Mouse (Mus musculus) stomach, embryonic 14.5 days (tissue): ENCODE data around the gene Ltbp4. TPM values are rescaled to one million over a fixed set of nuclear protein-coding genes. Genes with fewer than 3 reads are reported as not detected.
A peak's percentile ranks its signal among the peaks of the same experiment; 100 is the strongest.

Source experiments
- ATAC-seq: fragments of 200-750 bp; cut with Nextera tagmentation; 2 replicates; pipeline ENCODE4 v1.8.0; 2017; ENCODE audit warnings: low read depth, moderate TSS enrichment; ENCODE audit not compliant: insufficient number of reproducible peaks, insufficient read depth, low FRiP score
- H3K27ac ChIP-seq: fragments of 300-500 bp; sonication (generic); 2 replicates; pipeline ENCODE4 v1.5.1; 2014; ENCODE audit warnings: mild to moderate bottlenecking, low read length, moderate library complexity, mixed read lengths
- H3K27me3 ChIP-seq: fragments of 300-500 bp; sonication (generic); 2 replicates; pipeline ENCODE4 v1.6.1; 2014; ENCODE audit warnings: low read length, control low read depth, mixed read lengths; ENCODE audit not compliant: control insufficient read depth, insufficient read depth
- H3K36me3 ChIP-seq: fragments of 300-500 bp; sonication (generic); 2 replicates; pipeline ENCODE4 v1.6.1; 2014; ENCODE audit warnings: mild to moderate bottlenecking, control low read depth, low read length, moderate library complexity, mixed read lengths; ENCODE audit not compliant: control insufficient read depth, insufficient read depth
- H3K4me1 ChIP-seq: fragments of 300-500 bp; sonication (generic); 2 replicates; pipeline ENCODE4 v1.6.1; 2014; ENCODE audit warnings: low read length, control low read depth, mixed read lengths; ENCODE audit not compliant: control insufficient read depth, insufficient read depth
- H3K4me2 ChIP-seq: fragments of 300-500 bp; sonication (generic); replicated peaks from 2 replicates; pipeline ENCODE4 v1.6.1; 2014; ENCODE audit warnings: low read depth, low read length, control low read depth
- H3K4me3 ChIP-seq: fragments of 300-500 bp; sonication (generic); 2 replicates; pipeline ENCODE4 v1.5.1; 2014; ENCODE audit warnings: low read depth, low read length, control low read depth
- H3K9ac ChIP-seq: fragments of 300-500 bp; sonication (generic); replicated peaks from 2 replicates; pipeline ENCODE4 v1.6.1; 2014; ENCODE audit warnings: low read depth, mild to moderate bottlenecking, control low read depth, low read length, moderate library complexity, mixed read lengths
- H3K9me3 ChIP-seq: fragments of 300-500 bp; sonication (generic); 2 replicates; pipeline ENCODE4 v1.6.1; 2016; ENCODE audit warnings: low read depth, low read length, control low read depth; ENCODE audit not compliant: control insufficient read depth
- WGBS: fragments of 180-500 bp; shearing (Covaris S2); extraction: QIAGEN DNeasy Blood & Tissue Kit; methylation state at CpG from one replicate; pipeline ENCODE4 v1.1.7; 2014; 5-methylcytosine and 5-hydroxymethylcytosine counted together
- polyA plus RNA-seq: library from polyadenylated mRNA; unstranded; fragments of >200 nt; fragmentation: Nextera tagmentation; extraction: Ambion mirVana; gene quantifications from 2 replicates; pipeline ENCODE4 v1.2.1, GENCODE M21; 2014

Ltbp4 gene
- polyA plus RNA-seq, result 178 and 189 TPM in 2 replicates

DNA sequence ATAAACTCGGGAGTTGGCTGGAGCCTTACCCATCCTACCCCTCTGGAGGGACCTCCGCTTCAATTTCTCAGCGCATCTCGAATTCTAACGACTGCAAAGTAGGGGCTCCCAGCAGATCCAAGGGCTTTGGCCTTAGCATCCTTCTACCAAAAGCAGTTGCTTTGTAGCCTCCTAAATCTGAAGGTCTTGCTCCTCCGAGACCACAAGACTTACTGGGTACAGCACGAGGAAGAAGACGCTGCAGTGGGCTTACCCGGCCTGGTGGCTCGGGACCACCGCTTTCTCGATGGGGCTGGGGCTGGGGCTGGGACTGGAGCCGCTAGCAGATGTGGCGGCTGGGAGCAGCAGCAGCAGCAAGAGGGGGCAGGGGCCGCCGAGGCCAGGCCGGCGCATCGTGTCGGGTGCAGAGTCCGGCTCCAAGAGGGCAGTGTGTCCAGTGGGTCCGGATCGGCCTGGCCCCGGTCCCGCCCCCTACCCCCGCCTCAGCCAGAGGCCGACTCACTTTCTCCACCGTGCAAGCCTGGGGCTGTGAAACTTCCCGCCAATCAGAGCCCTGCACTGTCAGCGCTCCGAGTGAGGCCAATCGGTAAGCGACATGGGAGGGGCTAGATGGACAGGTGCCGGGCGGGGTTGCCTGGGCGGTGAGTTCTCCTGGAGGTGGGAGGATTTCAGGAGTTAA is at the start of gene Ltbp4:
Ltbp4 (minus strand) TSS at position 518 of the 679 bp plus-strand sequence.
- Histone ChIP-seq H3K4me2 (peak within 1 kb of the TSS; percentile 75), H3K27me3 (peaks cover 3% of the 10 kb centered on the region; the same call in 1 of the 2 replicates), H3K36me3 (no peaks in the 10 kb centered on the region; the same call in none of the 2 replicates), H3K4me1 (peaks cover 25% of the 10 kb centered on the region; the same call in 1 of the 2 replicates), H3K4me3 (peak within 1 kb of the TSS; percentile 39), H3K9me3 (no peaks in the 10 kb centered on the region), H3K9ac (peak within 1 kb of the TSS; percentile 33; the same call in 1 of the 2 replicates), H3K27ac (peak within 1 kb of the TSS; percentile 63; the same call in 1 of the 2 replicates)
- 1% methylated on average over 35 of the region's 36 CpGs for WGBS
- ATAC-seq, result peak; percentile 56

DNA sequence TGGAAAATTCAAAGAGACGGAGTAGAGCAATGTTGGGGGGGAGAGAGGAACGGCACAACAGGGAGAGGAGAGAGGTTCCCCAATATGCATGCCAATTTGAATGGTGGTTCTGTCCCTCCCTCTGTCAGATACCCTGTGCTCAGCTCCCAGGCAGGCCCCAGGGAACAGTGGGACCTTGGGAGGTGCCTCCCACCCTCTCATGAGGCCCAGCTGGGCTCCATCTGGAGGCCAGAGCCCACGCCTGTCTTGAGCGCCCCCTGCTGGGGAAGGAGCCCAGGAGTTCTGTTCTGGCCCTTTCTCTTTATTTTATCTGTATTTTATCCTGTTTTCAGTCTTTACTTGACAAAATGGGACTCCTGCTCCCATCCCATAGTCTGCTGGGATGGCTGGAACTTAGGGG is 47.2 kb upstream of the Ltbp4 start:
- peak; percentile 42; the same call in 1 of the 2 replicates for ATAC-seq
- Histone ChIP-seq H3K27ac (no peak overlapping the region), H3K4me1 (peaks cover 3% of the 10 kb centered on the region), H3K4me2 (no peak overlapping the region), H3K9me3 (no peaks in the 10 kb centered on the region), H3K36me3 (no peaks in the 10 kb centered on the region), H3K9ac (no peak overlapping the region), H3K4me3 (no peak overlapping the region), H3K27me3 (no peaks in the 10 kb centered on the region)
- WGBS, result 37% methylated on average over 4 of the region's 4 CpGs

DNA sequence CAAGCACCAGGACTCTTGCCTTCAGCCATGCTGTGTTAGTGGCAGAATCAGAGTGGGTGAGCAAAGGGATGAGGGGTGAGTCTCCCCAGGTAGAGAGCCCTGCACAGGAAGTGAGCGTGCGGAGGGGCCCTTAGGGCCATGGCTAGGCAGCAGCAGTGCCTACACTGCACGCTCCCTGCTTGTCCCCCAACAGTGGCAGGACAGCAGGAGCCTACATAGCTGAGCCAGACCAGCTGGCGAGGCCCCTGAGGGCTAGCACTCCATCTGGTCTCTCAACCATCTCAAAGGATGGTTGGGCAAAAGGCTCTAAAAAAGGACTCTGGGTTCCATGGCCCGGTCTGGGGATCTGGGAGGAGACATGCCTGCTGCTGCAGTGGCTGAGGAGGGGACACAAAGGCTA is 46.6 kb upstream of the Ltbp4 start:
- H3K9me3 ChIP-seq, result no peaks in the 10 kb centered on the region
- no peak overlapping the region for H3K27ac ChIP-seq
- peaks cover 3% of the 10 kb centered on the region for H3K4me1 ChIP-seq
- H3K27me3 ChIP-seq, result no peaks in the 10 kb centered on the region
- no peaks in the 10 kb centered on the region for H3K36me3 ChIP-seq
- ATAC-seq, result no peak
- no peak overlapping the region for H3K9ac ChIP-seq
- H3K4me2 ChIP-seq, result no peak overlapping the region
- 70% methylated on average over 5 of the region's 5 CpGs for WGBS
- no peak overlapping the region for H3K4me3 ChIP-seq

DNA sequence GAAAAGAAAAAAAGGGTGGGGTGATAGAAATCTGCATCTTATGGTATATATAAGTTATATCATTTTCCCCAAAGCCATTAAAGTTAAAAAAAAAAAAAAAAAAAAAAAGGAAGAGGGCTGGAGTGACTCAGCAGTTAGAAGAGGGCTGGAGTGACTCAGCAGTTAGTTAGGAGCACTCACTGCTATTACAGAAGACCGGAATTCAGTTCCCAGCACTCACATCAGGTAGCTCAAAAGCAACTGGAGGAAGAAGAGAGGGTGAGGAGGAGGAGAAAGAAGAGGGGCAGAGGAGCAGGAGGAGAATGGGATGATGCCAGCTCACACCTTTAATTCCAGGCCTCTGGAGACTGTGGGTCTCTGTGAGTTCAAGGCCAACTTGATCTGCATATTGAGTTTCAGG is 45.7 kb upstream of the Ltbp4 start:
- Histone ChIP-seq H3K4me1 (peaks cover 3% of the 10 kb centered on the region), H3K9ac (no peak overlapping the region), H3K4me3 (no peak overlapping the region), H3K36me3 (no peaks in the 10 kb centered on the region), H3K4me2 (no peak overlapping the region), H3K9me3 (no peaks in the 10 kb centered on the region), H3K27me3 (no peaks in the 10 kb centered on the region), H3K27ac (no peak overlapping the region)
- ATAC-seq, result no peak
- WGBS, result 96% methylated on average over 1 of the region's 1 CpGs

DNA sequence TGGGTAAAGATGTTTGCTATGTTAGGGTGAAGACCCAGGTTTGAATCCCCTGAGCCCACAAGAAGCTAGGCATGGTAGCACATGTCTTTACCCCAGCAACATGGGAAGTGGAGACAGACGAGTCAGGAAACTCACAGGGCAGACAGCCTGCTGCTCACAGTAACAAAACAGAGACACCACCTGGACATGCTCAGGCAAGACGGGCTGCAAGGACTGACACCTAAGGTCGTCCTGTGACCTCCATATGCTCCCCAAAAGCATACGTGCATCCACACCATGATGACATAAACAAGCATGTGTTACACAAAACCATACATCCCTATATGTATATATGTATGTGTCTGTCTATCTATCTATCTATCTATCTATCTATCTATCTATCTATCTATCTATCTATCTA is 44.1 kb upstream of the Ltbp4 start:
- Histone ChIP-seq H3K4me2 (no peak overlapping the region), H3K36me3 (no peaks in the 10 kb centered on the region), H3K9me3 (no peaks in the 10 kb centered on the region), H3K27me3 (no peaks in the 10 kb centered on the region), H3K4me3 (no peak overlapping the region), H3K4me1 (peaks cover 3% of the 10 kb centered on the region), H3K27ac (no peak overlapping the region), H3K9ac (no peak overlapping the region)
- ATAC-seq, result no peak
- 60% methylated on average over 4 of the region's 4 CpGs for WGBS

DNA sequence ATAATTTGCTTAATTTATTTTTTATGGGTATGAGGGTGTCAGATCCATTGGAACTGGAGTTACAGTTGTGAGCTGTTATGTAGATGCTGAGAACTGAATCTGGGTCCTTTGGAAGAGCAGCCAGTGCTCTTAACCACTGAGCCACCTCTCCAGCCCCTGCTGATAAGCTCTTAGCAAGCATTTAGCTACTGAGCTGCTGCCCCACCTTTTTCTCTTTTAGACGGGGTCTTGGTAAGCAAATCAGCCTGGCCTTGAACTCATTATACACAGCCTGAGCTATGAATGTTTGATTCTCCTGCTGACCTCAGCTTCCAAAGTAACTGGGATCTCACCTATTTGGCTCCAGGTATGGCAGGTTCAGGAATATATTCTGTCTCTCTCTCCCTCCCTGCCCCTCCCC is 43.5 kb upstream of the Ltbp4 start:
- Histone ChIP-seq H3K4me2 (no peak overlapping the region), H3K9me3 (no peaks in the 10 kb centered on the region), H3K27ac (no peak overlapping the region), H3K9ac (no peak overlapping the region), H3K4me3 (no peak overlapping the region), H3K27me3 (no peaks in the 10 kb centered on the region), H3K36me3 (no peaks in the 10 kb centered on the region), H3K4me1 (peaks cover 3% of the 10 kb centered on the region)
- 31% methylated on average over 1 of the region's 1 CpGs for WGBS
- no peak for ATAC-seq

DNA sequence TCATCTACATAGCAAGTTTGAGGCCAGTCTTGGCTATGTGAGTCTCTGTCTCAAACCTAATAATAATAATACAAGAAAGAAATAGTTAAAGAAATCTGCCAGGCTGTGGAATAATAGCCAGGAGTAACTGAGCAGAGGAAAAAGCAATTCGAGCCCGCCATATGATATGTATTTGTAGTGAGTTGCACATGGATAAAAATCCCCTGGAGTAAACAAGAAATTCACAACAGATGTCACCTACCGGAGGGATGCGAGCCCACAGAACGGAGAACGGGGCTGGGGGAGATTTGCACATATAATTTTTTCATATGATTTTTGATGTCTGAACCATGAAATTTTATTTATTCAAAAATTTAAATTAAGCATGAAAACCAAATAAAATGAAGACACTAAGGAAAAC is 42.3 kb upstream of the Ltbp4 start:
- no peak overlapping the region for H3K4me3 ChIP-seq
- ATAC-seq, result no peak
- no peak overlapping the region for H3K27ac ChIP-seq
- no peaks in the 10 kb centered on the region for H3K36me3 ChIP-seq
- no peak overlapping the region for H3K4me2 ChIP-seq
- no peak overlapping the region for H3K9ac ChIP-seq
- WGBS, result 89% methylated on average over 6 of the region's 6 CpGs
- H3K4me1 ChIP-seq, result peaks cover 3% of the 10 kb centered on the region
- no peaks in the 10 kb centered on the region for H3K9me3 ChIP-seq
- H3K27me3 ChIP-seq, result peaks cover 6% of the 10 kb centered on the region; the same call in 1 of the 2 replicates

DNA sequence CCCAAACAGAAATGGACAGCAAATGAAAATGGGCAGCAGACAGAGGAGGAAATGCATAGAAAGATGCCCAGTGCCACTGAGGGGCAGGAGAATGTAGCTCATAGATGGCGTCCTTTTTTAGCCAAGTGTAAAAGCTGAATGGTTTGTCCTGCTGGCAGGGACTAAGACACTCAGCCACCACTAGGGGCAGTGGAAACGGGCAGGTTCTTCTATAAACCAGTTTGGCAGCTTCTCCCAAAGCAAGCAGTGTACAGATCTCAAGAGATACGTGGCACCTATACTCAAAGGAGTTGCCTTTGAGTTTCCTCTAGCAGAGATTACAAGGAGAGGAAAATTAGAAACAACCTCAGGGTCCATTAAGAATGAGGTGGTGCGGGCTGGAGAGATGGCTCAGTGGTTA is 40.9 kb upstream of the Ltbp4 start:
- Histone ChIP-seq H3K4me3 (no peak overlapping the region), H3K4me2 (no peak overlapping the region), H3K27me3 (peaks cover 13% of the 10 kb centered on the region; the same call in 1 of the 2 replicates), H3K9me3 (no peaks in the 10 kb centered on the region), H3K9ac (no peak overlapping the region), H3K36me3 (no peaks in the 10 kb centered on the region), H3K27ac (no peak overlapping the region), H3K4me1 (no peaks in the 10 kb centered on the region)
- WGBS, result 25% methylated on average over 4 of the region's 4 CpGs
- peak; percentile 88 for ATAC-seq

DNA sequence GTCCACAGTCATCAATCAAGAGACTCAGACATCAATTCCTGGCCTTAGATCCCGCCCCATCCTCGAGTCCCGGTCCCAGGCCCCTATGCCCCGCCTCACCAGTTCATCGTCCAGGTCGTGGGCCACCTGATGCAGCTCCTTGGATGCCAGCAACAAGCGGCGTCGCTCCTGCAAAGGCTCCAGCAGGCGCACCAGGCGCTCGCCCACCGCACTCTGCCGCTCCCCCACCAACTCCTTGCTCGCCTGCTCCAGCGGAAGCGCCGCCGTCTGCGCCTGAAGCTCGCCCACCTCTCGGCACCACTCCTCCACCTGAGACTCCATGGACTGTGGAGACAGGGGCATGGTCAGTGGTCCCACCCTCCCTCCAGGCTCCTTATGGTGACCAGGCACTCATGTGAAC is 37.8 kb upstream of the Ltbp4 start:
- no peaks in the 10 kb centered on the region for H3K4me1 ChIP-seq
- peaks cover 37% of the 10 kb centered on the region for H3K27me3 ChIP-seq
- H3K4me3 ChIP-seq, result no peak overlapping the region
- no peak overlapping the region for H3K9ac ChIP-seq
- under 1% methylated on average over 22 of the region's 22 CpGs for WGBS
- H3K36me3 ChIP-seq, result no peaks in the 10 kb centered on the region
- no peak for ATAC-seq
- H3K27ac ChIP-seq, result no peak overlapping the region
- peak overlapping the region; percentile 10; the same call in 1 of the 2 replicates for H3K4me2 ChIP-seq
- no peaks in the 10 kb centered on the region for H3K9me3 ChIP-seq
